Mouse (Mus musculus) right cerebral cortex, postnatal 25 days (tissue): ENCODE results near the gene Syngr2.
"Not testable (repeated sequence)": the region's sequence is repeated elsewhere in the genome, so short reads cannot be mapped to it uniquely, and the experiment has no call there.

Experiments used
- DNase-seq: peaks from one replicate; pipeline ENCODE4 v3.0.0; 2022

Syngr2 gene

GRCm38 (mm10) chr11:117781199-117781821 is 28.2 kb upstream of the Syngr2 start:
- DNase-seq = no peak

- DNase-seq = no peak
Observed at GRCm38 (mm10) chr11:117781993-117782704, 27.3 kb upstream of the Syngr2 start, which contains the start of the genes Tmc8 and Tmc6. Gene Tmc8, plus strand, starts transcription at chr11:117782076. Gene Tmc6, minus strand, starts transcription at chr11:117782198.

- no peak for DNase-seq
Observed at GRCm38 (mm10) chr11:117782705-117783034, 26.8 kb upstream of the Syngr2 start.

GRCm38 (mm10) chr11:117783089-117783488 is 26.4 kb upstream of the Syngr2 start:
- no peak for DNase-seq

GRCm38 (mm10) chr11:117783683-117784309 is 25.7 kb upstream of the Syngr2 start:
- DNase-seq = no peak

- DNase-seq = no peak
Observed at GRCm38 (mm10) chr11:117786294-117786693, 23.2 kb upstream of the Syngr2 start.

- DNase-seq = not testable (repeated sequence)
Observed at GRCm38 (mm10) chr11:117788481-117788880, 21.0 kb upstream of the Syngr2 start.

GRCm38 (mm10) chr11:117790286-117790685 is 19.2 kb upstream of the Syngr2 start:
- DNase-seq = no peak

GRCm38 (mm10) chr11:117790703-117791440 is 18.6 kb upstream of the Syngr2 start:
- DNase-seq = no peak

GRCm38 (mm10) chr11:117791441-117791761 is 18.1 kb upstream of the Syngr2 start:
- no peak for DNase-seq

- DNase-seq = no peak
Observed at GRCm38 (mm10) chr11:117792281-117792888, 17.1 kb upstream of the Syngr2 start.

GRCm38 (mm10) chr11:117794035-117794551 is 15.4 kb upstream of the Syngr2 start:
- DNase-seq = no peak

- no peak for DNase-seq
Observed at GRCm38 (mm10) chr11:117796954-117797353, 12.5 kb upstream of the Syngr2 start.

GRCm38 (mm10) chr11:117797511-117798159 is 11.8 kb upstream of the Syngr2 start, which contains the start of gene 6030468B19Rik:
Gene 6030468B19Rik, plus strand, starts transcription at chr11:117797660.
- no peak for DNase-seq

- DNase-seq = no peak
Observed at GRCm38 (mm10) chr11:117798160-117798541, 11.3 kb upstream of the Syngr2 start.

- DNase-seq = no peak
Observed at GRCm38 (mm10) chr11:117799174-117799573, 10.3 kb upstream of the Syngr2 start.

GRCm38 (mm10) chr11:117800038-117800437 is 9.4 kb upstream of the Syngr2 start:
- DNase-seq = no peak

GRCm38 (mm10) chr11:117801650-117802049 is 7.8 kb upstream of the Syngr2 start:
- DNase-seq = no peak

- no peak for DNase-seq
Observed at GRCm38 (mm10) chr11:117803166-117803688, 6.2 kb upstream of the Syngr2 start.

- no peak for DNase-seq
Observed at GRCm38 (mm10) chr11:117806781-117807180, 2.7 kb upstream of the Syngr2 start.

GRCm38 (mm10) chr11:117810401-117811046 is 1.1 kb downstream of the Syngr2 start:
- peak; percentile 67 for DNase-seq
